Mouse (Mus musculus) stomach, postnatal 0 days (tissue): Measurements from ENCODE around the gene Rpl41.

Experiments
- CTCF ChIP-seq: IDR thresholded peaks from 2 replicates; pipeline ENCODE4 v1.5.1; 2016; ENCODE audit warnings: antibody characterized with exemption, low read depth, mild to moderate bottlenecking, moderate library complexity
- EP300 ChIP-seq: optimal IDR thresholded peaks from 2 replicates; pipeline ENCODE3; 2016; ENCODE audit warnings: antibody characterized with exemption

GRCm38 (mm10) chr10:128546361-128546760, 2.7 kb downstream of the Rpl41 start:
- TF ChIP-seq CTCF = peak; percentile 91
- no peak for TF ChIP-seq EP300
